Mouse (Mus musculus) bone marrow, adult 2 months (tissue): ENCODE results near the gene Slc7a10. TPM values are rescaled to one million over a fixed set of nuclear protein-coding genes. Genes with fewer than 3 reads are reported as not detected.

Experiments
- H3K27ac ChIP-seq: fragments of 200-500 bp; 2 replicates; pipeline ENCODE4 v1.5.1; 2012; ENCODE audit warnings: low read depth, mild to moderate bottlenecking, control low read depth, inconsistent platforms, low read length; ENCODE audit not compliant: control insufficient read depth, poor library complexity, insufficient read depth
- H3K4me1 ChIP-seq: fragments of 200-500 bp; 2 replicates; pipeline ENCODE4 v1.6.1; 2011; ENCODE audit warnings: low read length; ENCODE audit not compliant: control insufficient read depth, insufficient read depth
- H3K4me3 ChIP-seq: fragments of 200-500 bp; replicated peaks from 2 replicates; pipeline ENCODE3; 2011; ENCODE audit warnings: mild to moderate bottlenecking, low read depth, low read length, control low read depth; ENCODE audit not compliant: control insufficient read depth
- CTCF ChIP-seq: fragments of 200-500 bp; IDR thresholded peaks from 2 replicates; pipeline ENCODE4 v1.5.1; 2011; ENCODE audit warnings: low read length, control low read depth; ENCODE audit not compliant: control insufficient read depth, insufficient read depth
- POLR2A ChIP-seq: fragments of 200-500 bp; IDR thresholded peaks from 2 replicates; pipeline ENCODE4 v1.6.1; 2011; ENCODE audit warnings: low read depth, mild to moderate bottlenecking, control low read depth, low read length, borderline replicate concordance; ENCODE audit not compliant: control insufficient read depth
- WGBS: fragments of 180-500 bp; shearing (Covaris S2); methylation state at CpG from one replicate; pipeline ENCODE4 v1.1.7; 2018; 5-methylcytosine and 5-hydroxymethylcytosine counted together
- polyA plus RNA-seq: library from polyadenylated mRNA; stranded (reverse); fragments of >200 nt; gene quantifications from 2 replicates; pipeline ENCODE4 v1.2.4, GENCODE M21; 2011; ENCODE audit warnings: low replicate concordance; ENCODE audit not compliant: missing spikeins, insufficient read depth, insufficient read length

Gene Slc7a10
- polyA plus RNA-seq, 1 experiment: not detected

GRCm38 (mm10) chr7:35164131-35164530 is 22.1 kb upstream of the Slc7a10 start:
- Histone ChIP-seq H3K27ac (no peak overlapping the region), H3K4me3 (no peak overlapping the region), H3K4me1 (no peaks in the 10 kb centered on the region; the same call in 1 of the 2 replicates)
- WGBS: 82% methylated on average over 6 of the region's 6 CpGs
- no peak for TF ChIP-seq CTCF
- no peak for TF ChIP-seq POLR2A

- WGBS: 40% methylated on average over 5 of the region's 5 CpGs
- no peak for TF ChIP-seq CTCF
- TF ChIP-seq POLR2A: no peak
- Histone ChIP-seq H3K4me1 (no peaks in the 10 kb centered on the region; the same call in 1 of the 2 replicates), H3K27ac (no peak overlapping the region), H3K4me3 (no peak overlapping the region)
Measured at GRCm38 (mm10) chr7:35166988-35167387, 19.2 kb upstream of the Slc7a10 start.

- Histone ChIP-seq H3K4me3 (no peak overlapping the region), H3K4me1 (no peaks in the 10 kb centered on the region; the same call in 1 of the 2 replicates), H3K27ac (no peak overlapping the region)
- WGBS: 81% methylated on average over 2 of the region's 2 CpGs
- no peak for TF ChIP-seq CTCF
- TF ChIP-seq POLR2A: no peak
Measured at GRCm38 (mm10) chr7:35167925-35168324, 18.3 kb upstream of the Slc7a10 start.

- 16% methylated on average over 6 of the region's 6 CpGs for WGBS
- TF ChIP-seq CTCF (peak; percentile 95), POLR2A (no peak)
- Histone ChIP-seq H3K27ac (no peak overlapping the region), H3K4me3 (no peak overlapping the region), H3K4me1 (no peaks in the 10 kb centered on the region; the same call in 1 of the 2 replicates)
Measured at GRCm38 (mm10) chr7:35169341-35169740, 16.8 kb upstream of the Slc7a10 start.

- TF ChIP-seq POLR2A: no peak
- peak; percentile 41; the same call in 1 of the 2 replicates for TF ChIP-seq CTCF
- H3K4me1 ChIP-seq: no peaks in the 10 kb centered on the region; the same call in 1 of the 2 replicates
- no peak overlapping the region for H3K27ac ChIP-seq
- WGBS: 2% methylated on average over 16 of the region's 16 CpGs
- H3K4me3 ChIP-seq: no peak overlapping the region
Measured at GRCm38 (mm10) chr7:35171867-35172382, 14.3 kb upstream of the Slc7a10 start.

GRCm38 (mm10) chr7:35172519-35172918 is 13.7 kb upstream of the Slc7a10 start:
- no peak overlapping the region for H3K27ac ChIP-seq
- TF ChIP-seq POLR2A (no peak), CTCF (no peak)
- H3K4me3 ChIP-seq: no peak overlapping the region
- H3K4me1 ChIP-seq: no peaks in the 10 kb centered on the region
- WGBS: 67% methylated on average over 4 of the region's 4 CpGs

- Histone ChIP-seq H3K4me3 (no peak overlapping the region), H3K4me1 (no peaks in the 10 kb centered on the region), H3K27ac (no peak overlapping the region)
- TF ChIP-seq POLR2A (no peak), CTCF (no peak)
- 48% methylated on average over 4 of the region's 4 CpGs for WGBS
Measured at GRCm38 (mm10) chr7:35175533-35175932, 10.7 kb upstream of the Slc7a10 start.

GRCm38 (mm10) chr7:35176412-35177381 is 9.5 kb upstream of the Slc7a10 start:
- 50% methylated on average over 18 of the region's 18 CpGs for WGBS
- Histone ChIP-seq H3K27ac (no peak overlapping the region), H3K4me1 (no peaks in the 10 kb centered on the region), H3K4me3 (no peak overlapping the region)
- TF ChIP-seq CTCF (0 out of 2 replicates have a peak, but pooled peaks have one; percentile 23), POLR2A (no peak)
